Mouse (Mus musculus): Measurements from ENCODE around the gene Gapdh. TPM values are rescaled to one million over a fixed set of nuclear protein-coding genes. Genes with fewer than 3 reads are reported as not detected.

Gapdh gene
- total RNA-seq (2021) (1,000 to 10,000 TPM; 4,018 to 4,312 TPM), polyA plus RNA-seq (2012; rRNA removed) (7,726 and 8,318 TPM in 2 replicates)
- long read RNA-seq, partial matches to known transcripts = 1 of 9 reads
- long read RNA-seq, other reads (novel, unspliced or antisense) = 3 of 9 reads

DNA sequence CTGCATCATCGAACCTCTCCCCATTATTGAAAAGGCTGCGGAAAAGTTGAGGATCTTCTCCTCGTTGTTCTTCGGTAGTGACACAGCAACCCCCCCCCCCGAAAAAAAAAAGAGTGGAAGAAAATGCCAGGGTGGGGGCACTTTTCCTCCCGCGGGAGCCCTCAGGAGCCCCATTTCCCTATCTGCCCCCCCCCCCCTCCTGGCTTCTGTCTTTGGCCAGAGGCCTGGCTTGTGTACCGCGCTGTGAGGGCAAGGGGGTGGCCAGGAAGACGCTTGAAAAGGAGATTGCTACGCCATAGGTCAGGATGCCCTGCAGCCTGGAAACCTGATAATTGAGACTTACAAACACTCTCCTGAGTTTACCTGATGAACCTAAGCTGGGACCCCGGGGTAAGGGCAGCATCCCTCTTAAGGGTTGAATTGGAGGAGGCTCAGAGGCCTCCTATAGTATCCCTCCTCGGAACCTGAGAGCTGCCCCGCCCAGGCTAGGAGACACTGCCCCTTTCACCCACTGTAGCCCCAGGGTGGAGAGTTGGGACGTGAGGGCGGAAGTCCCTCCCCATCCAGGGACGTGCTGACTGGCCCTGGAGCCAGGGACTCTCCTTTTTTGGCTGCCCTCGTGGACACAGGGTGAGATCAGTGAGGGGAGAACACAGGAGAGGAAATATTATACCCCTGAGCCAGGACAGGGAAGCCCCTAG, at the start of gene Gapdh:
Gene Gapdh (minus strand): TSS at position 417 of the 701 bp plus-strand sequence.
- peak within 1 kb of the TSS; percentile 90 for H3K9ac ChIP-seq (ENCODE audit: low read depth, low read length)
- DNase-seq = peak; percentile 90 to 94
- H3K4me3 ChIP-seq = peak within 1 kb of the TSS; percentile 93
- H3K4me1 ChIP-seq (ENCODE audit: control insufficient read depth, insufficient read depth, low read length) = peaks cover 5% of the 10 kb centered on the region
- H3K36me3 ChIP-seq (ENCODE audit: control insufficient read depth, insufficient read depth, low read length) = peaks cover 5% of the 10 kb centered on the region; the same call in 1 of the 2 replicates
- intact Hi-C loops (cut with DNase I) = loop anchor here (5.0 to 10.0 kb wide), 2 partner anchors 49 to 106 kb away; partner anchors contain the start of gene Vamp1
- 1% methylated on average over 18 of the region's 18 CpGs for WGBS
- H3K27me3 ChIP-seq (ENCODE audit: control insufficient read depth, insufficient read depth, low read length) = no peaks in the 10 kb centered on the region
- no peaks in the 10 kb centered on the region; the same call in 1 of the 2 replicates for H3K79me2 ChIP-seq (replicated peaks; ENCODE audit: control insufficient read depth, insufficient read depth, low read length)
- TF ChIP-seq CTCF (IDR thresholded peaks at IDR 0.05) = no peak
- TF ChIP-seq EP300 (IDR thresholded peaks at IDR 0.05; ENCODE audit: insufficient read depth, low read depth, low read length) = peak; percentile 70; the same call in 1 of the 2 replicates
- peak; percentile 86 for TF ChIP-seq POLR2A (IDR thresholded peaks at IDR 0.05; ENCODE audit: insufficient read depth, low read depth, low read length)
- peak within 1 kb of the TSS; percentile 98 for H3K27ac ChIP-seq

DNA sequence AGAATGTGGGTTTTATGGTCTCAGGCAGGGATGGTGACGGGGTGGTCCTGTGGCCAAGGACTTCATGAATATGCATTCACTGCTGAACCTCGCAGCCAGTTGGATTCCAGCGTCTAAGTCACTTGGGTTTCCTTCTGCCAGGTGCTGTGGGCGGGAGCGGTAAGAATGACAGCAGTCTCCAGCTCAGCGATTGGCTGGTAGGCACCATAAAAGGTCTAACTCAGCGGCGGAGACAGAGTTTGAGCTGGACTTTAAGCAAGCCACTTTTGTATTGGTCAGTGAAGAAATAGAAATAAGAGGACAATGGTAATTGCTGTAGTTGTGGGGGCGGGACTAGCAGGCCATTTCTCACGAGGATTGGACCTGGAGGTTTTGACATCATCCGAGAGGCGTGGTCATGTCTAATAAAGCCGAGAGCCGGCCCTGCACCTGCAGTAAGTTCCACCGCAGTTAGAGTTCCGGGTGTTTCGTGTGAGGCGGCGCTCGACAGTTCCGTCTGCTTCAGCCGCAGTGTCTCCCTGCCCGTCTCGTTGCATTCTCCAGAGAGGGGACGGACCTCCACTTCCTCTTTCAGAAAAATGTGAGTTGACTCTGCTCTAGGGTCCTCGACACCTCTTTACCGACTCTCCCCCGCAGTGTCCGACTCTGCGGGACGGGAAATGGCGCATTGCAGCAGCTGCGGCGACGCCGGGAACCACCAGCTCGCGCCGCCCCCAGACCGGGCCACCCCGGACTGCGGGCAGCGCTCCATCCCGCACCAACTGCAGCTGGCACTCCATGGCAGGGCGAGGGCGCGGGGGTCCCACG, 49.1 kb upstream of the Gapdh start, which contains the start of gene Vamp1:
Gene Vamp1 (plus strand): TSS at position 404 of the 807 bp plus-strand sequence.
- under 1% methylated on average over 48 of the region's 48 CpGs for WGBS
- TF ChIP-seq CTCF (IDR thresholded peaks at IDR 0.05) (no peak; the same call in 1 of the 2 replicates), POLR2A (IDR thresholded peaks at IDR 0.05; ENCODE audit: insufficient read depth, low read depth, low read length) (peak; percentile 99), EP300 (IDR thresholded peaks at IDR 0.05; ENCODE audit: insufficient read depth, low read depth, low read length) (peak; percentile 84)
- peak; percentile 90 to 95 for DNase-seq
- Histone ChIP-seq H3K9ac (ENCODE audit: low read depth, low read length) (peak within 1 kb of the TSS; percentile 82), H3K4me3 (peak within 1 kb of the TSS; percentile 64), H3K79me2 (replicated peaks; ENCODE audit: control insufficient read depth, insufficient read depth, low read length) (no peaks in the 10 kb centered on the region), H3K27me3 (ENCODE audit: control insufficient read depth, insufficient read depth, low read length) (no peaks in the 10 kb centered on the region), H3K27ac (peak within 1 kb of the TSS; percentile 76), H3K36me3 (ENCODE audit: control insufficient read depth, insufficient read depth, low read length) (no peaks in the 10 kb centered on the region), H3K4me1 (ENCODE audit: control insufficient read depth, insufficient read depth, low read length) (peaks cover 2% of the 10 kb centered on the region; the same call in 1 of the 2 replicates)
- intact Hi-C loops (cut with DNase I) = loop anchor here (2.0 to 10.0 kb wide), 3 partner anchors 23 to 147 kb away; partner anchors contain the start of gene Gapdh

DNA sequence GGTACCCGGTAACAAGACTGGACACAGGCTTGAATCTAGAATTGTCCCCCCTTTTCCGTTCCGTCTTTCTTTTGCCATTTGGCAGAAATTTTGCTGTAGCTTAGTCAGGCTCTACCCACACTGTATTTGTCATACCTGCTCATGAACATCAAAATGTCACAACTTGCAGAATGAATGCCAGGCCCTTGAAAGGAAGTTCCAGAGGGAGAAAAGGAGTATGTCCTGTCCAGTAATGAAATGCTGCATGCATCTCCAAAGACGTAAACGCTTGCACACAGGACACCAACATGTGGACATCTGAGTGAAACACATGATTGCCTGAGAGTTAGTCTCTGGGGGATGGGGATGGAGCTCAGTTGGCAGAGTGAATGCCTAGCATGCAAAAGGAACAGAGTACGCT, 47.4 kb upstream of the Gapdh start:
- H3K4me1 ChIP-seq (ENCODE audit: control insufficient read depth, insufficient read depth, low read length) = peaks cover 2% of the 10 kb centered on the region; the same call in 1 of the 2 replicates
- H3K79me2 ChIP-seq (replicated peaks; ENCODE audit: control insufficient read depth, insufficient read depth, low read length) = no peaks in the 10 kb centered on the region
- no peak for TF ChIP-seq CTCF (IDR thresholded peaks at IDR 0.05)
- TF ChIP-seq POLR2A (IDR thresholded peaks at IDR 0.05; ENCODE audit: insufficient read depth, low read depth, low read length) = no peak
- no peak for TF ChIP-seq EP300 (IDR thresholded peaks at IDR 0.05; ENCODE audit: insufficient read depth, low read depth, low read length)
- H3K27me3 ChIP-seq (ENCODE audit: control insufficient read depth, insufficient read depth, low read length) = no peaks in the 10 kb centered on the region
- DNase-seq = no peak
- intact Hi-C loops (cut with DNase I) = loop anchor here (2.0 to 10.0 kb wide), 2 partner anchors 21 to 49 kb away; partner anchors contain the start of gene Gapdh
- H3K4me3 ChIP-seq = no peak overlapping the region
- no peak overlapping the region for H3K9ac ChIP-seq (ENCODE audit: low read depth, low read length)
- H3K27ac ChIP-seq = no peak overlapping the region
- WGBS = 69% methylated on average over 6 of the region's 6 CpGs
- H3K36me3 ChIP-seq (ENCODE audit: control insufficient read depth, insufficient read depth, low read length) = no peaks in the 10 kb centered on the region

DNA sequence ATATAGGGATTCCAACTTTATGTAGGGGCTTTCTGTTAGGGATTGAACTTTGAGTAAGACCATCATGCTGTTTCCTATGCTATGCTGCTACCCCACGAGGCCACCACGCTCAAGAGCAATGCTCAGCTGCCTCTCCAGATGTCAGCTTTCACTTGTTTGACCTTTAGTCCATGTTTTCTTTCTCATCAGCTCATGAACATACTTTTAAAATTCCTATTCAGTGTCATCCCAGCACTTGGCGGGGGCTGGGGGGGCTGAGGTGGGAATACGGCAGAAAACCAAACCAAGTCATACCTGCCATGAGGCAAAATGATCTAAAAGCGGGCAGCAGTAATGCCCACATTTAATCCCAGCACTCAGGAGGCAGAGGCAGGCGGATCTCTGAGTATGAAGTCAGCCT, 46.9 kb upstream of the Gapdh start:
- intact Hi-C loops (cut with DNase I) = loop anchor here (10.0 kb wide), 1 partner anchor 48 kb away; the partner anchor contains the start of gene Gapdh
- H3K27me3 ChIP-seq (ENCODE audit: control insufficient read depth, insufficient read depth, low read length) = no peaks in the 10 kb centered on the region
- no peak overlapping the region for H3K27ac ChIP-seq
- DNase-seq = no peak
- H3K36me3 ChIP-seq (ENCODE audit: control insufficient read depth, insufficient read depth, low read length) = no peaks in the 10 kb centered on the region
- no peaks in the 10 kb centered on the region for H3K79me2 ChIP-seq (replicated peaks; ENCODE audit: control insufficient read depth, insufficient read depth, low read length)
- TF ChIP-seq EP300 (IDR thresholded peaks at IDR 0.05; ENCODE audit: insufficient read depth, low read depth, low read length) (no peak), CTCF (IDR thresholded peaks at IDR 0.05) (no peak), POLR2A (IDR thresholded peaks at IDR 0.05; ENCODE audit: insufficient read depth, low read depth, low read length) (no peak)
- H3K4me3 ChIP-seq = no peak overlapping the region
- WGBS = 65% methylated on average over 6 of the region's 6 CpGs
- H3K9ac ChIP-seq (ENCODE audit: low read depth, low read length) = no peak overlapping the region
- peaks cover 2% of the 10 kb centered on the region; the same call in 1 of the 2 replicates for H3K4me1 ChIP-seq (ENCODE audit: control insufficient read depth, insufficient read depth, low read length)

DNA sequence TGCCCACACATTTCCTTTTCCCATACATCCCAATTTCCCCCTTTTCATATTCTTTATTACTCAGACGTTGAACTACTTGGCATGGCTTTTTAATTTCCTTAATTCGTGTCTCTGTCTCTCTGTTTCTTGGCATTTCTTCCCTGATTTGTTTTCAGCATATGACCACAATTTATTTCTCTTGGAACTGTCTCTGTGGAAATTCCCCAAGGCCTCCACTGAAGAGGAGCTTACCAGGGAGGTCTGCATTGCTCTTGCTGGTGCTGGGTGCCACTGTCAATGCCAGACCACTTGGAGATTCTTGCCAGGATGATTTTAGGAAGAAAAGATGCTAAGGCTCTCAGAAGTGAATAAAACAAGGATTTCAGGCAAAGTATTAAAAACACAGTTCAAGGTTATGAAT, 46.4 kb upstream of the Gapdh start:
- Histone ChIP-seq H3K27ac (no peak overlapping the region), H3K79me2 (replicated peaks; ENCODE audit: control insufficient read depth, insufficient read depth, low read length) (no peaks in the 10 kb centered on the region), H3K4me3 (no peak overlapping the region), H3K36me3 (ENCODE audit: control insufficient read depth, insufficient read depth, low read length) (no peaks in the 10 kb centered on the region), H3K4me1 (ENCODE audit: control insufficient read depth, insufficient read depth, low read length) (peaks cover 2% of the 10 kb centered on the region; the same call in 1 of the 2 replicates), H3K9ac (ENCODE audit: low read depth, low read length) (no peak overlapping the region), H3K27me3 (ENCODE audit: control insufficient read depth, insufficient read depth, low read length) (no peaks in the 10 kb centered on the region)
- no peak for DNase-seq
- no peak for TF ChIP-seq CTCF (IDR thresholded peaks at IDR 0.05)
- no peak for TF ChIP-seq EP300 (IDR thresholded peaks at IDR 0.05; ENCODE audit: insufficient read depth, low read depth, low read length)
- TF ChIP-seq POLR2A (IDR thresholded peaks at IDR 0.05; ENCODE audit: insufficient read depth, low read depth, low read length) = no peak
- WGBS = 13% methylated on average over 2 of the region's 2 CpGs
- intact Hi-C loops (cut with DNase I) = loop anchor here (10.0 kb wide), 1 partner anchor 48 kb away; the partner anchor contains the start of gene Gapdh

Data from heart, adult 2 months (tissue).